Mouse (Mus musculus) granulocyte monocyte progenitor cell, adult 5-6 weeks (primary cell): ENCODE results near the gene Ppp2r5e. TPM values are rescaled to one million over a fixed set of nuclear protein-coding genes. Genes with fewer than 3 reads are reported as not detected.

Experiments used
- ATAC-seq: replicated peaks from 2 replicates; pipeline ENCODE4 v1.8.0; 2016; ENCODE audit warnings: mild to moderate bottlenecking, moderate TSS enrichment, inconsistent platforms; ENCODE audit not compliant: poor library complexity, severe bottlenecking
- total RNA-seq, 2 experiments: library from RNA; stranded (forward) in 1 of 2; stranded (reverse) in 1 of 2; fragments of 200-712, 200-1000 nt in 1 of 2; fragments of >200 nt in 1 of 2; fragmentation: Nextera tagmentation in 1 of 2; gene quantifications; 2 replicates each; pipeline ENCODE4 v1.2.3; 2014 to 2017

The Ppp2r5e gene
- total RNA-seq, 2 experiments from 2014 or later, result 11.2 to 20.9 TPM

- no peak for ATAC-seq
These were observed 12.3 kb downstream of the Ppp2r5e start for GRCm38 (mm10) chr12:75583776-75584175.

- ATAC-seq, result no peak
These were observed 17.0 kb downstream of the Ppp2r5e start for GRCm38 (mm10) chr12:75579076-75579475.

GRCm38 (mm10) chr12:75577255-75577654, 18.8 kb downstream of the Ppp2r5e start:
- no peak for ATAC-seq

GRCm38 (mm10) chr12:75572271-75572670, 23.8 kb downstream of the Ppp2r5e start:
- peak; percentile 81 for ATAC-seq

GRCm38 (mm10) chr12:75570138-75570537, 25.9 kb downstream of the Ppp2r5e start:
- ATAC-seq, result no peak

GRCm38 (mm10) chr12:75567745-75568144, 28.3 kb downstream of the Ppp2r5e start:
- no peak for ATAC-seq

GRCm38 (mm10) chr12:75565756-75566155, 30.3 kb downstream of the Ppp2r5e start:
- no peak for ATAC-seq

GRCm38 (mm10) chr12:75564498-75564897, 31.5 kb downstream of the Ppp2r5e start:
- ATAC-seq, result no peak

- ATAC-seq, result peak; percentile 62
These were observed 32.9 kb downstream of the Ppp2r5e start for GRCm38 (mm10) chr12:75562996-75563618.

GRCm38 (mm10) chr12:75560681-75561387, 35.2 kb downstream of the Ppp2r5e start:
- ATAC-seq, result peak; percentile 85

GRCm38 (mm10) chr12:75559196-75559595, 36.8 kb downstream of the Ppp2r5e start:
- ATAC-seq, result no peak

- no peak for ATAC-seq
These were observed 38.2 kb downstream of the Ppp2r5e start for GRCm38 (mm10) chr12:75557813-75558212.

GRCm38 (mm10) chr12:75555032-75555431, 41.0 kb downstream of the Ppp2r5e start:
- no peak for ATAC-seq

GRCm38 (mm10) chr12:75552296-75552695, 43.7 kb downstream of the Ppp2r5e start:
- no peak for ATAC-seq

GRCm38 (mm10) chr12:75551671-75552070, 44.4 kb downstream of the Ppp2r5e start:
- ATAC-seq, result no peak

- ATAC-seq, result no peak
These were observed 47.0 kb downstream of the Ppp2r5e start for GRCm38 (mm10) chr12:75548999-75549398.

- ATAC-seq, result no peak
These were observed 48.9 kb downstream of the Ppp2r5e start for GRCm38 (mm10) chr12:75547174-75547573.

GRCm38 (mm10) chr12:75546241-75546640, 49.8 kb downstream of the Ppp2r5e start:
- no peak for ATAC-seq

- ATAC-seq, result no peak
These were observed 50.6 kb downstream of the Ppp2r5e start for GRCm38 (mm10) chr12:75545431-75545925.

- ATAC-seq, result no peak
These were observed 51.4 kb downstream of the Ppp2r5e start for GRCm38 (mm10) chr12:75544666-75545065.

- no peak for ATAC-seq
These were observed 51.8 kb downstream of the Ppp2r5e start for GRCm38 (mm10) chr12:75544259-75544658.

GRCm38 (mm10) chr12:75543346-75543745, 52.7 kb downstream of the Ppp2r5e start:
- ATAC-seq, result no peak
